Mouse (Mus musculus) gastrocnemius, postnatal 14 days (tissue): ENCODE data around the gene Taar7a. TPM values are rescaled to one million over a fixed set of nuclear protein-coding genes. Genes with fewer than 3 reads are reported as not detected.

ENCODE experiments used
- DNase-seq: peaks from one replicate; pipeline ENCODE4 v3.0.0; 2021; ENCODE audit warnings: mixed read lengths
- intact Hi-C: fragments of 180-260 bp; cut with DNase I; formaldehyde crosslinking; loops from one replicate; pipeline ENCODE4 v1.15.1; 2025; ENCODE audit warnings: low total_unique reads
- long read RNA-seq, 2 experiments: library from polyadenylated mRNA; stranded (forward); transcript quantifications; one replicate each; pipeline ENCODE4 v2.0.0; 2021
- total RNA-seq, 2 experiments: library from RNA; stranded (reverse); gene quantifications; 2 replicates each; pipeline ENCODE4 v1.2.3; 2021

Taar7a gene
- total RNA-seq, result not detected
- long read RNA-seq, experiment 1, result 0 reads
- long read RNA-seq, experiment 2, result 0 reads

DNA sequence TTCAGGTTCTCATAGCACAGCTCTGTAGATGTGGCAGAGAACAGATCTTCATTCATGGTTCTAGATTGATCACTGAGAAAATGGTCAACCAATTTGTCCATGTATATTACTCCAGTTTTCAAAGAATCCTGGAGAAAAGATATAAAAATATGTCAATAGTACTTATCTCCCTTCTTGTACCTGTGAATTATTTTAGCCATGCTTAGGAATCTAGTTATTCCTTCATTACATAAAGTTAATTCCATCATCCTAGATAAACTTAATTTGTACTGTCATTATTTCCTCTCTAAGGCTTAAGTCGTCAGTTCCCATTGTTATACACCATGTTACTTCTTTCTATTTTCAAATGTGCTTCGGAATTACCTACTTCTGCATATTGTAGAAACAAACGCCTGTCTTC, at the start of gene Taar7a:
Taar7a (minus strand) TSS at position 101 of the 400 bp plus-strand sequence.
- DNase-seq, result no peak
- intact Hi-C loops, result no loop called here

DNA sequence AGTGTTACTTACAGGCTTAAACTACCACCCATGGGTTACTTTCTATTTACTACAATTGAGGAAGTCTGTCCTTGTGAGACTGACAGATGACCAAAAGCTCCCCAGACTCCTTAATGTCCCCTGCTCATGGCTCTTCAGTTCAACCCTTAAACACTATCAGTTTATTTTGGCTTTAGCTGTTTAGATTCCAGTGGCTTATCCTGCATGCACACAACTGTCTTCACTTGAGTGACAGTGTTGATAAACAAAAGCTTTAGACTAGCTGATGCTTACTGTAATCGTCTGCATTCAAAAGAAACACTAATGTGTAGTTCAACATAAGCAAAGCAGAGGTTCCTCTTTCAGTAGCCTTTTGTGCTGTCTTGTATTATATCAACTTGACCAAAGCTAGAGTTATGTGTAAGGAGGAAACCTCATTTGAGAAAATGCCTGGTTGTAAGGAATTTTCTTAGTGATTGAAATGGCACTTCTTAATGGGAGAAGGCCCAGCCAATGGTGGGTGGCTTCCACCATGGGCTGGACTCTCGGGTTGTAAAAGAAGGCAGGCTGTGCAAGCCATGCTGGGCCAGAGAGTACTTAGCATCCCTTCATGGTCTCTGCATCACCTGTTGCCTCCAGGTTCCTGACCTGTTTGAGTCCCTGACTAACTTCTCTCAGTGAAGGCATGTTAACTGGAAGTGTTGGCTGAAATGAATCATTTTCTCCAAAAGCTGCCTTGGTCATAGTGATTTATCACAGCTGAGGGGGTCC, 47.0 kb upstream of the Taar7a start:
- DNase-seq, result no peak
- intact Hi-C loops, result no loop called here

DNA sequence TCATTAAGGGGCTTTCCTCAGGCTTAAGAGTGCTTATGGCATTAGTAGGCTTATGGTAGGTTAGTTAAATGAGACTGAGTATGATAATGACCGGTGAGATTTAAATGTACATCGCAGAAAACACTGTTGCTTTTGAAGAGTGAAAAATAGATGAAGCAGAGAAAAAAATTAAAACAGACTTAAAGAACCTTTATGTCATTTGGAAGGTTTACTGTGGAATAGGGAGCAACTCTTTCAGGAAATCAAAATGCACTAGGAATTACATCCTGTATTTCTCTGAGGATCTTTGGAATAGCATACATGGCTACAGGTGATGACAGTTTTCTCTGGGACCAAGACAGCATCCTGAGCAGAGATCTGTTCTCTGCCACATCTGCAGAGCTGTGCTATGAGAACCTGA, 44.0 kb upstream of the Taar7a start, which contains the start of gene Taar7e:
Taar7e (plus strand) TSS at position 301 of the 400 bp plus-strand sequence.
- intact Hi-C loops, result no loop called here
- DNase-seq, result no peak

DNA sequence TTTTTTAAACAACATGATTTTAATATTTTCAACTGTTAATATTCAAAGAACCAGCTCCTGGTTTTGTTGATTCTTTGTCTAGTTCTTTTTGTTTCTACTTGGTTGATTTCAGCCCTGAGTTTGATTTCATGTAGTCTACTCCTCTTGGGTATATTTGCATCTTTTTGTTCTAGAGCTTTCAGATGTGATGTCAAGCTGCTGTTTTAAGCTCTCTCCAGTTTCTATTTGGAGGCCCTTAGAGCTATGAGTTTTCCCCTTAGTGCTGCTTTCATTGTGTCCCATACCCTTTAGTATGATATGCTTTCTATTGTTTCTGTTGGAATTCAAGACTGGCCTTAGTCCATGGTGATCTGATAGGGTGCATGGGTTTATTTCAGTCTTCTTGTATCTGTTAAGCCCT, 38.1 kb upstream of the Taar7a start:
- intact Hi-C loops, result no loop called here
- DNase-seq, result no peak

DNA sequence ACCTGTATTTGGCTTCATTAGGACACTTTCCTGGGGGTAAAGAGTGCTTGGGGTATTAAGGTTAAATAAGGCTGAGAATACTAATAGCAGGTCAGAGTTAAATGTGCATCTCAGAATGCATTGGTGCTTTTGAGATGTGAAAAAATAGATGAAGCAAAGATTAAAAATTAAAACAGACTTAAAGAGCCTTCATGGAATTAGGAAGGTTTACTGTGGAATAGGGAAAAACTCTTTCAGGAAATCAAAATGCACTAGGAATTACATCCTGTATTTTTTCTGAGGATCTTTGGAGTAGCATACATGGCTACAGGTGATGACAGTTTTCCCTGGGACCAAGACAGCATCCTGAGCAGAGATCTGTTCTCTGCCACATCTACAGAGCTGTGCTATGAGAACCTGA, 33.6 kb upstream of the Taar7a start, which contains the start of gene Taar7d:
Taar7d (plus strand) TSS at position 301 of the 400 bp plus-strand sequence.
- intact Hi-C loops, result no loop called here

GRCm38 (mm10) chr10:24008143-24008542, 14.9 kb upstream of the Taar7a start:
- intact Hi-C loops, result no loop called here
- DNase-seq, result no peak

More for the DNA sequence above, 33.6 kb upstream of the Taar7a start, which contains the start of gene Taar7d:
- DNase-seq, result no peak

DNA sequence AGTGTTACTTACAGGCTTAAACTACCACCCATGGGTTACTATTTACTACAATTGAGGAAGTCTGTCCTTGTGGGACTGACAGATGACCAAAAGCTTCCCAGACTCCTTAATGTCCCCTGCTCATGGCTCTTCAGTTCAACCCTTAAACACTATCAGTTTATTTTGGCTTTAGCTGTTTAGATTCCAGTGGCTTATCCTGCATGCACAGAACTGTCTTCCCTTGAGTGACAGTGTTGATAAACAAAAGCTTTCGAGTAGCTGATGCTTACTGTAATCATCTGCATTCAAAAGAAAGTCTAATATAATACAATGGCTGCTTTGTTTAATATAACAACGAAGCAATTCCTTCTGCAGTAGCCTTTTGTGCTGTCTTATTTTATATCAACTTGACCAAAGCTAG, 13.8 kb upstream of the Taar7a start:
- intact Hi-C loops, result no loop called here

GRCm38 (mm10) chr10:24006442-24006841, 13.2 kb upstream of the Taar7a start:
- DNase-seq, result no peak
- intact Hi-C loops, result no loop called here

More for the DNA sequence above, 13.8 kb upstream of the Taar7a start:
- no peak for DNase-seq

GRCm38 (mm10) chr10:23999639-24000038, 6.4 kb upstream of the Taar7a start, which contains the start of gene Taar7b:
Gene Taar7b, plus strand, starts transcription at chr10:23999939.
- intact Hi-C loops, result no loop called here
- no peak for DNase-seq

- no peak for DNase-seq
- intact Hi-C loops, result no loop called here
These were observed 6.9 kb downstream of the Taar7a start for GRCm38 (mm10) chr10:23986419-23986818.

GRCm38 (mm10) chr10:23985546-23985945, 7.7 kb downstream of the Taar7a start, which contains the start of gene Taar6:
Gene Taar6, minus strand, starts transcription at chr10:23985646.
- no peak for DNase-seq

DNA sequence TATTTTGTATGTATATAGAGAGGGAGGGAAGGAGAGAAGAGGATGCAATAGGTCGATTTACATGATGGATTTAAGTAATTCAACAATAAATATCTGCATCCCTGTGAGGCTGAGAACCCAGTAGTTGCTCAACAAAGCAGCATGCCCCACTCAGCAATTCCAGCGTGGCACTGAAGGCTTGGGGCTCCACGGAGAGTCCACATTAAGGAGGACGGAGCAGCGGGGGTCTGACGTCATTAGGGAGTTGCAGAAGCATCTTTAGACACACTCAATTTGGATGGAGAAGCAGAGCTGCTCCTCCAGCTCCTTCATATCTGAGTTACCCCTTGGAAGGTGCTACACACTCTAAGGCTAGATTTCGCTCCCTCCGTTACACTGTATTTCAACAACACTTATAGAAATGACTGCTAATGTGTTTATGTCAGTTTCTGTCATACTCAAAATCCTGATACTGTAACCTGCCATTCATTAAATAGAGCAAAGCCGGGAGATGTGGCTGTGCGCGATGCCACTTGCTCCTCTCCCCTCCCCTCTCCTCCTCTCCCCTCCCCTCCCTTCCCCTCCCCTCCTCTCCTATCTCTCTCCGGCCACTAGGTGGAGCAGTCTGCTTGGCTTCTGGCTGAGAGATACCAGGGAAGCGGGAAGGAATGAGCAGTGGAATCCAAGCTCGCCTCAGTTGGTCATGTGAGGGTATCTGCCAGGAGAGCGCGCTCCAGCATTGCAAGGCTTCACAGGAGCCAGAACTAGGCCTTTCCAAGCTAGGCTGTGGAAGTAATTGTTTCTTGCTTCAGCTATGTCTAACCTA, 14.2 kb downstream of the Taar7a start:
- DNase-seq, result peak; percentile 59
- intact Hi-C loops, result loop anchor here (10.0 kb wide), 1 partner anchor 106 kb away; no protein-coding TSS in a partner anchor

More at GRCm38 (mm10) chr10:23985546-23985945, 7.7 kb downstream of the Taar7a start, which contains the start of gene Taar6:
- intact Hi-C loops, result no loop called here

GRCm38 (mm10) chr10:23977958-23978357, 15.3 kb downstream of the Taar7a start:
- no peak for DNase-seq
- intact Hi-C loops, result loop anchor here (10.0 kb wide), 1 partner anchor 107 kb away; no protein-coding TSS in a partner anchor

- intact Hi-C loops, result loop anchor here (10.0 kb wide), 1 partner anchor 114 kb away; no protein-coding TSS in a partner anchor
- no peak for DNase-seq
These were observed 22.0 kb downstream of the Taar7a start for GRCm38 (mm10) chr10:23971256-23971655.

- no peak for DNase-seq
- intact Hi-C loops, result loop anchor here (10.0 kb wide), 1 partner anchor 114 kb away; no protein-coding TSS in a partner anchor
These were observed 22.6 kb downstream of the Taar7a start, which contains the start of gene Taar5 for GRCm38 (mm10) chr10:23970656-23971165. Gene Taar5, plus strand, starts transcription at chr10:23970706.

DNA sequence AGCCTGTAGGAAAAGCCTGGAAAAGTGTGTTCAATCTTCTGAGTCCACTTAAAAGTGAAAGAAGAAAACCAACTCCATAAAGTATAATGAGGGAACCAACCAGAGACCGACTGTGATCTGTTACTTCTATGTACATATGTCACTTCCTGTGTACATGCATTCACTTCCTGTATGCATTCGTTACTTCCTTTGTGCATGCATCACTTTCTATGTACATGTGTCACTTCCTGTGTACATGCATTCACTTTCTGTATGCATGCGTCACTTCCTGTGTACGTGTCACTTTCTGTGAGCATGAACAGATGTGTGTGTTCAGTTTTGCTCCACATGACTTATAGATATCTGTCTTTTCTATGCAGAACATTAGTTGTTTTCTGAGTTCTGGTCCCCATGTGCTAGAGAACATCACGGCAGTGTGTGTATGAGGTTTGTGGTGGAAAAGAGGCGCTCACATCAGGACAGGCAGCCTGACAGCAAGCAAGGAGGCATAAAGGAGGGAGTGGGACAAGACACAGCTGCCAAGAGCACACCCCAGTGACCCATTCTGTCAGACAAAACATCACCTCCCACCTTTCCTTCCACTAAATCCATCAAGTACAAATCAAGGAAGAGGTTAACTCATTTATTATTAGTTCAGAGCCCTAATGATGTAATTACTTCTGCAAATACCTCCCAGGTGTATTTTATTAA, 28.2 kb downstream of the Taar7a start:
- intact Hi-C loops, result no loop called here
- no peak for DNase-seq

DNA sequence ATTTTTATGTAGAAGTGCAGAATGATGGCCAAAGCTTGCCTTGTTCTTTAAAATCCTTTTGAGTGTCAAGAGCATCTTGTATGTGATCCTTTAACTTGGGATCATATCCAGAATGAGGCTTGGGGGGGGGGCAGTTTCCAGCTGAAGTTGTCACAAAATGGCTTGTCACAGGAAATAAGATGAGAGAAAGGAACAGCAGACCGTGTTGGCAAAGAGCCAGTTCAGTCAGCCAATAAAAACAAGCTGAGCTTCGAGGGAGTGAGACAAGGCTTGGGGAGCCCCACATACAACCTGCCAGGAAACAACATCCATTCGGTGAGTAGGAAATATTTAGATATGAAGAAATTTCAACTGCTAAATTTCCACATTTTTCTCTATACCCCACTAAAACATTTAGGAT, 29.8 kb downstream of the Taar7a start:
- no peak for DNase-seq
- intact Hi-C loops, result no loop called here

DNA sequence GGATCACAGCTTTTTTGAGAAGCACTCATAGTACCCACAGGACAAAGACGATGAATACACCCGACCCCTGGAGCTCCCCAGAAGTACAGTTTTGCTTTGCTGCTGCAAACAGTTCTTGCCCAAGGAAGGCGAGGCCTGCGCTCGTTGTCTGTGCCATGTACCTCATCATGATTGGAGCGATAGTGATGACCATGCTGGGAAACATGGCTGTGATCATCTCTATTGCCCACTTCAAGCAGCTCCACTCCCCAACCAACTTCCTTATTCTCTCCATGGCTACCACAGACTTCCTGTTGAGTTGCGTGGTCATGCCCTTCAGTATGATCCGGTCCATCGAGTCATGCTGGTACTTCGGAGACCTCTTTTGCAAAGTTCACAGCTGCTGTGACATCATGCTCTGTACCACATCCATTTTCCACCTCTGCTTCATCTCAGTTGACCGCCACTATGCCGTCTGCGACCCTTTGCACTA, 32.8 kb downstream of the Taar7a start, which contains the start of gene Taar4:
Taar4 (plus strand) TSS at position 51 of the 472 bp plus-strand sequence.
- intact Hi-C loops, result no loop called here

GRCm38 (mm10) chr10:23959071-23959470, 34.2 kb downstream of the Taar7a start:
- DNase-seq, result no peak
- intact Hi-C loops, result no loop called here

More for the DNA sequence above, 32.8 kb downstream of the Taar7a start, which contains the start of gene Taar4:
- DNase-seq, result no peak
